Mouse (Mus musculus): Measurements from ENCODE around the gene Hist1h2bp.
"Not testable (repeated sequence)": the region's sequence is repeated elsewhere in the genome, so short reads cannot be mapped to it uniquely, and the experiment has no call there.

Hist1h2bp gene

DNA sequence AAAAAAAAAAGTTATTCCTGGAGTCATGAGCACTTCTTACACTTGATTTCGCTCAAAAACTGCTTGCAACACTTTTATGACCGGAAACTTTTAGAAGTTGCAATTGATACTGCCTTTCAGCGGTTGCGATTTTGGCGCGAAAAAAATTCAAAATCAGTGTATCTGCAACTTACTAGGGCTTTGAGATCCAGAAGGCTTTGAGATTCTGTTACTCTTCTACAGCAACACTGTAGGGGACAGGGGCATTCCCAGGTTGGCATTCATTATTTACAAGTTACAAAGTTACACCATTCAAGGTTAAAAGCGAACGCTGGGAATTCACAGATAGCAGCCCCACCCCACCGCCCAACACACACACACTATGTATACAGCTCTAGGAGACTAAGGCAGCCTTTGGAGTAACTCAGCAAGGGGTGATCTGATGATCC, 3.5 kb upstream of the Hist1h2bp start:
- peak in 1 of 2 experiments; percentile 13 for DNase-seq

DNA sequence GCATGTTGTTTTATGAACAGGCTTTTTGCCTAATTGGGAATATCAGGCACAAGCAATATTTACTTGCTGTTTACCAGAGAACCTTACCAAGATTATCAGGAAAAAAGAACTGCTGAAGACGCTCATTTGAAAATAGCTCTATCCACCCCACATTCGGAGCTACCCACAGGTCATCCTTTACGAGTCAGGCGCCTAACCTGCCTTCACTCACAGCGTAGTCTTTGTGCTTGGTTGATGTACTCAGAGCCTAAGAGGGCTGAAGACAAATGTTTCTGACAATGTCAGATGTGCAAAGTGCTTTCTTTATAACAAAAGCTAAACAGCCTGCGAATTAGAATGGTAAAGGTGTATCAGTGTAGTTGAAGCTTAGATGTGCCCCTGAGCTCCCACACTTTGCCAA, 3.0 kb upstream of the Hist1h2bp start:
- DNase-seq = no peak

DNA sequence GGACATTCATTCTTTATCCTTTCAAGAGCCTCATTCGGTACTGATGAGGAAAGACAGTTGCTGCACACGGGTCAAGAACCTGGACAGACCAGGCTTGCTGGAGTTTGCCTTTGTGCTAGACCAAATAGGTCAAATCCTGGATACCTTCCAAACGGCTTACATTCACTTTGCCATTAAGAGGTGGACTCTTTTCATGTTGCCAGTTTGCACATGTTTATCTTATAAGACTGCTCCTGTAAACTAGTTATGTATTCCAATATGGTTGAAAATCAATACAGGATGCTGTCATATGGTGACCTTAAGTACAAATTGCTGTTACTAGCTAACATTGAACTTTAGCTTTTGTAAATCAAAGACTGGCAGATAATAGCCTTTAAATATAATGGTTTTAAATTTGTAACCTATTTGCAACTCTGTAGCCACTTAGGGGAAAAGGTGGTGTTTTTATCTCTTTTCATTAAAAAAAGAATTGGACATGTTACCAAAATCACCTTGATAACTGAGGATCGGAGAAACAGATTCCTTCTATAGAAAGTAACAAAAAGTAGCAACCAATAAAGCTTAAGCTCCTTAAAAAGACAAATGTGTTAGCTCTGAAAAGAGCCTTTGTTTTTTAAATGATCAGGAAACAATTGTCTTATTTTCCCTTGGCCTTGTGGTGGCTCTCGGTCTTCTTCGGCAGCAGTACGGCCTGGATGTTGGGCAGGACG, 917 bp upstream of the Hist1h2bp start:
- DNase-seq = no peak

DNA sequence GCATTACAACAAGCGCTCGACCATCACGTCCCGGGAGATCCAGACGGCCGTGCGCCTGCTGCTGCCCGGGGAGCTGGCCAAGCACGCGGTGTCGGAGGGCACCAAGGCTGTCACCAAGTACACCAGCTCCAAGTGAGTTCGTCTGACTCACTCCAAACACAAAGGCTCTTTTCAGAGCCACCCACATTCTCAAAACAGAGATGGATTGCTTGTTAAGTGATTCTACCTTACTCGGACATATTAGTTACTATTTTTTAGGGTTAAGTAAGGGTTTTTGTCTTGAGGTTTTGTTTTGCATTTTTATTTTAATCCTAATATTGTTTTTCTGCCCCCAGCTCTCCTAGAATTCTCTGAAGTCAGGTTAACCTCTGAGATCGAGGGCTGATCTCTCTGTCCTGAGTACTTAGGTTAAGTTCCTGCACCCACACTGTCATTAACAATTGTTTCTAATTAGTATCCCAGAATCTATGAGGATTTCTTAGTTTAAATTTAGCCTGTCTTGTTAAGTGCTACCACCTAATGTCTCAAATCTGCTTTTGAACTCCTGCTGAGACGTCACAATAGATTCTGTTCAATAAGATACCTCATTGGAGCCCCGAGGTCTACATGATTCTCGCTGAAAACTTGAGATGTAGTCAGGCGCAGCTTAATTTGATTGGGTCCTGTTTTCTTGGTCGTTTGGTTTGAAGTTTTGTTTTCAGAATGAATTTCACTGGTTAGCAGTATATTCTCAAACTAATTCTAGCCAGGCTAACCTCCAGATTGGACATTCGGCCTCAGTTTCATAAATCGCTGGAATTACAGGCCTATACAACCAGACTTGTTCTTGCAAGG, 716 bp downstream of the Hist1h2bp start:
- no peak for DNase-seq

DNA sequence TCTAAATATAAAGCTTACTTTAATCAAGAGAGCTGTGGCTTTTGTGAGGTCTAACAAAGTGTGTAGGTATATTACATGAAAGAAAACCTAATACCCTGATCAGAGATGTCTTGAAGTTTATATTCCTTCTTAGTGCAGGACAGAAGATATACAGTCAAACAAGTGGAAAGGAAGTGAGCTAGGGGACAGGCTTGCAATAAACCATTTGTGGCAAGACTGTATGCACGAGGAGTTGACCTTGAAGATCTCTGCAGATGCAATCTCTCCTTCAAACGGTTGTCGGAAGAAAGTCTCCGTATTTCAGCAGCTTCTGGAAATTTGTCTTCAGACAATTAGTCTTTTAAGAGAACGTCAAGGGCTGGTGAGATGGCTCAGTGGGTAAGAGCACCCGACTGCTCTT, 2.7 kb downstream of the Hist1h2bp start:
- no peak for DNase-seq

DNA sequence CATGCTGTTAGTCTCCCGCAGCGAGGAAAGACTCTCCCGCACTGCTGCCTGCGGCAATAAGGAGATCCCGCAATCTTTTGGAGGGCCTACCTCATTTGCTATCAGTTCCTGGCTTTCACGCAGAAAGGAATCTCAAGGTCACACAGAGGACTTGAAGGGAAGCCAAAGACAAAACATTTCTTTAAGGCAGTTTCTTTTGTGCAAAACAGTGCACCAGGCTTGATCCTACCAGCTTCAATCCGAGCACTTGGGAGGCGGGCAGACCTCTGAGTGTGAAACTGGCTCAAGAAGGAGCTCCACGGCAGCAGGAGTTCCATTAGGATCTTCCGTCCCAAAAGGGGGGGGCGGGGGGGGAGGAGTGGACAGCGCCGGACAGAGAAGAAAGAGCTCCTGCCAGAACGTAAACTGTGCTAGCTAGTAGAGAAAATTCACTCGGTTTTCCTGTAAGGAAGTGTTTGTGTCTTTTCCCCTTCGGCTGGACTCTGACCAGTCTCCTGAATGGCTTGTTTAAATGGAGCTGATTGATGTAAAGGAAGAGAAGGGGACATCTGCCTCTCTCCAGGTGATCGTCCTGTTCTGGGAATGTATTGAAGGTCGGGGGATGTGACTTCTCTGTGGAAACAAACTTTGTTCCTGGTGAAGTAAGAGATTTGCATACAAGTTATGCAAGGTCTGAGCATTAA, 3.5 kb downstream of the Hist1h2bp start:
- DNase-seq = no peak

DNA sequence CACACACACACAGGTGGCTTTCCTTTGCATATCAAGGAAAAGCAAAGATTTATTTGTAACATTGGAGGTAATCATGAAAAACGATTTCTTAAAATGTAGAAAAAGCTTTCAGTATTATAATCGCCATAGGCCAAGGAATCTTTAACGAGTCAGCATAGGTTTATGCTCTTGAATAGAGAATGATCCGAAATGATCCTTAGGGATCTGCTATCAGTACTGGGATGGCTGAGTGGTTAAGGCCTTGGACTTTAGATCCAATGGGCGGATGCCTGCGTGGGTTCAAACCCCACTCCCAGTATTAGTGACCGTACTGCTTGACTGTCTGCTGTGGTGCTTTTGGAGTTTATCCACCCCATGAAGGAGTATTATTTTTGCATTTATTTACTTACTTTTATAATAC, 8.3 kb downstream of the Hist1h2bp start:
- DNase-seq = no peak

DNA sequence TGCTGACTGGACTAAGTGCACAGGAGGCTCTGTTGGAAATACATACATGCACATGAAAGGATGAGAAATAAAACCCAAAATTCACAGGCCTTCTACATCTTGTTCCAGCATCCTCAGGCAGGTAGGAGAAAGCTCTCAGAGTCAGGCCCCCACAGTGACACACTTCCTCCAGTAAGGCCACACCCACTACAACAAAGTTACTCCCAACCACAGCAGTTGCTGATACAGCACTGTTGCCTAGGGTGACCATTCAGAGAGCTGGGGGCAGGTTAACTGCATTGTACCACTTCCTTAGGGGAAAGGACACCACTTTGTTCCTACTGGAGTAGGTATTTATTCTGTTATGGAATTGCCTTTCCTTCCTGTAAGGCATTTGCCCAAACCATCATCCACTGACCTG, 9.9 kb downstream of the Hist1h2bp start:
- not testable (repeated sequence) for DNase-seq

DNA sequence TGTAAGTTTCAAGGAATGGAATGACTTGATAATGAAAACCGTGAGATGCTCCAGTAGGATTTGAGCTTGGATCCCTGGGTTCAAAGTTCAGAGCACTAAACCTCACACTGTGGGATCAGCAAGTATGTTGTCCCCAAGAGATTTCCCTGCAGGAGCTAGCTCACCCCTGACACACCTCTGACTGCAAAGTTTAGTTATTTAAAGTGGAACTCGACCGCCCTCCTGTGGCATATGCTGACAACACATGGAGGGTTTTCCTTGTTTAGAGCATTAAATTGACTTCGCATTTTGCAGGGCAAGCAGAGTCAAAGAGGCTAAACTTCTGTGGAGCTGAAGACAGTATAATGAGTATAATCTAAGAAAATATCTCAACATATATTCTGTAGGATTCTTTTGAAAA, 15.8 kb downstream of the Hist1h2bp start:
- not testable (repeated sequence) for DNase-seq

DNA sequence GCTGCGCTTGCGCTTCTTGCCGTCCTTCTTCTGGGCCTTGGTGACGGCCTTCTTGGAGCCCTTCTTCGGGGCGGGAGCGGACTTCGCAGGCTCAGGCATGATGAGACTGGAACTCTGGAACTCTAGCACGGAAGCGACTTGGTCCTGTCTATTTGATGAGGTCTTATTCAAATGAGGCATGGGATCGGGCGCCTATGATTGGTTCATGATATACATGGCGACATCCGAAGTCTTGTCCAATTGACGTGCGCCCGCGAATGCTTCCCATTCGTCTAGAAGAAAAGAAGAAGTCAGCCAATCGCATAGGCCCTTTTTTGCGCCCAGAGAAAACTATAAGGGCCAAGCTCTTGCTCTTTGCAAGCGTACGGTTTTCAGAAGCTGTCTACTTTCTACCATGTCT, 22.8 kb downstream of the Hist1h2bp start, which contains the start of the genes Hist1h2bq and Hist1h2ao:
TSS of gene Hist1h2bq (minus strand) at position 125 of the 400 bp plus-strand sequence.
TSS of gene Hist1h2ao (plus strand) at position 393 of the 400 bp plus-strand sequence.
- DNase-seq = not testable (repeated sequence)

DNA sequence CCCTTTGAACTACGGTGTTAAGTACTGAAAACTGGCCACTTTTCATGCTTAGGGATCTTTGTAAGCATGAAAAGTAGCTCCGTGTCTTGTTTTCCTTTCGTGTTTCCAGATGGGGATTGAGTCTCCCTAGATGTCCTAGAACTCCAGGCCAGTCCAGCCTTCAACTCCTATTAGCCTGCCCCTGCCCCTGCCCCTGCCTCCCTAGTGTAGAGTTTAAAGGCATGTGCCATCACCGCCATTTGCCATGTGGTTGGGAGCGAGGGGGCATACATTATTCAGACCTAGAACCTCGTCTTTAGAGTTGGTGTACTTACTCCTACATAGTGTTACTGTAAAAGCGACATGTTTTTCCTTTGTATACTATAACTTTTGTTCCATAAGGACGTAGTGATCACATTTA, 23.8 kb downstream of the Hist1h2bp start:
- DNase-seq = not testable (repeated sequence)

DNA sequence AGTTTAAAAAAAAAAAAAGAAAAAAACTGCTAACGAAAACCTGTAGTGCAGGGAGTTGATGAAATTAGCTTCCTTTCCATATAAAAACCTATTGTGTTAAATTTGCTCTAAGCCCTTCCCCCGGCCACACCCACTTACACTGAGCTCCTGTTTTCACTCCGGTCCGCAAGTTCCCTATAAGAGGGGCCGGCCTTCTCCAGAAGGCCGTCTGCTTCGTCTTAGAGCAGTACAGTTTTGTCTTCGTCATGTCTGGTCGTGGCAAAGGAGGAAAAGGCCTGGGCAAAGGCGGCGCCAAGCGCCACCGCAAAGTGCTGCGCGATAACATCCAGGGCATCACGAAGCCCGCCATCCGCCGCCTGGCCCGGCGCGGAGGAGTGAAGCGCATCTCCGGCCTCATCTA, 24.3 kb downstream of the Hist1h2bp start, which contains the start of gene Hist1h4m:
TSS of gene Hist1h4m (plus strand) at position 208 of the 400 bp plus-strand sequence.
- DNase-seq = peak; percentile 44 to 46

DNA sequence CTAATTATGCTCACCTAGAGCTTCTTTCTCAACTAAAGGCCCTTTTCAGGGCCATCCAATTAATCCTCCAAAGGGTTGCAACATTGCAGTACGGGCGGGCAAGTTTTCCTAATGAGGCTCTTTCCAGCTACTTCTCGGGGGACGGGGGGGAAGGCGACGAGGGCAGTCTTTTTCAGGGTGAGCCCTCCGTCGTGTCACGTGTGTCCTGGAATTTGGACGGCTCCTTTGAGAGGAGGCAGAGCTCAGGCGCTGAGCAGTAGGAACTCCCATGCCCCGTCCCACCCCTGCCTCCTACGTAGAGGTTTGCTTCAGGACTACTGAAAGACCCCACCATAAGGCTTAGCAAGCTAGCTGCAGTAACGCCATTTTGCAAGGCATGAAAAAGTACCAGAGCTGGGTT, 24.8 kb downstream of the Hist1h2bp start:
- DNase-seq = not testable (repeated sequence)

DNA sequence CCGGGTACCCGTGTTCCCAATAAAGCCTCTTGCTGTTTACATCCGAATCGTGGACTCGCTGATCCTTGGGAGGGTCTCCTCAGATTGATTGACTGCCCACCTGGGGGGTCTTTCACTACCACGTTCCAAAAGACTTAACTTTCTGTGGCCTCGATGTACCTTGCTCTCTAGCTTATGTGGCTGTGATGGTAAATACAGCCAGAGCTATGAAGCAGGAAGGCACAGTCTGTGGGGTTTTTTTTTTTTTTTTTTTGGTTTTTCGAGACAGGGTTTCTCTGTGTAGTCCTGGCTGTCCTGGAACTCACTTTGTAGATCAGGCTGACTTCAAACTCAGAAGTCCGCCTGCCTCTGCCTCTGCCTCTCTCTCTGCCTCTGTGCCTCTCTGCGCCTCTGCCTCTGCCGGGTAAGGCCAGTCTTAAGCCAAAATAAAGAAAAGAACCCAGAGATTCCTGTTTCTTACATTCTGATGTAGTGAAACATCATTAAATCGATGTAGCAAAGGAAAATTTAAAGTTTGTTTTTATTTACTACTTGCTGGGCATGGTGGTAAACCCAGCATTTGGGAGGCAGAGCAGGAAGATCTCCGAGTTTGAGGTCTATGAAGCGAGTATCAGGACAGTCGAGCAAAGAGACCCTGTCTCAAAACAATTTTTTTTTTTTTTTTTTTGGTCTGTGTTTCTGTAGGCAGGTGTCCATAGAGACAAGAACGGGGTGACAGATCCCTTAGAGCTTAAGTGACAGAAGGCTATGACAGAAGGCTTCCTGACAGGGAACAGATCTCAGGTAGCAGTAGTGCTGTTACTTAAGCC, 33.0 kb downstream of the Hist1h2bp start:
- DNase-seq = not testable (repeated sequence)

DNA sequence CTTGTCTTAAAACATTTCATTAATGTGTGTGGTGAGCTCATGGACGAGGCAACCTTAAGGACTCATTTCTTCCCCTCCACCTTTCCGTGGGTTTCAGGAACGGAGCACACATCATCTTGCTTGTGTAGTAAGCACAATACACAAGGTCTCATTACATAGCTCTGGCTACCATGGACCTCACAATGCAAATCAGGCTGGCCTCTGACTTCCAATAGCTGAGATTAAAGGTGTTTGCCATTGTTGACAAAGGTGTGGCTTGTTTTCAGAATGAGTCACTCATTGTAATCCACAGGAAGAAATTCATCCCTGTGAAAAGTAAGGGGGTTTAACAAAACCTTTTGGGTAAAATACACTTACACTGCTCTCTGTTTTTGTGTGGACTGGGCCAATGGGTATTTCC, 41.2 kb downstream of the Hist1h2bp start:
- DNase-seq = no peak

DNA sequence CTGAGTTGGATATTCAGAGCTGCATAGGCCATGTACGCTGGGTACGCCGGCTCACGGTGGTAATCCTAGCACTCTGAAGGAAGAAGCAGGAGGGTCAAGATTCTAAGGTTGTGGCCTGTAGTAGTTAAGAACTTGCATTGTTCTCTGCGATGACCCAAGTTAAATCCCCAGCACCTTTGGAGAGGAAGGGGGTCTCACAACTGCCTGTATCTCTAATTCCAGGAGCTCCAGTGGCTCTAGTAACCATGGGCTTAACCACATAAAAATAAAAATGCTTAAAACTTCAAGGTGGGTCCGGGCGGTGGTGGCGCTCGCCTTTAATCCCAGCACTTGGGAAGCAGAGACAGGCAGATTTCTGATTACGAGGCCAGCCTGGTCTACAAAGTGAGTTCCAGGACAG, 43.1 kb downstream of the Hist1h2bp start:
- DNase-seq = no peak

DNA sequence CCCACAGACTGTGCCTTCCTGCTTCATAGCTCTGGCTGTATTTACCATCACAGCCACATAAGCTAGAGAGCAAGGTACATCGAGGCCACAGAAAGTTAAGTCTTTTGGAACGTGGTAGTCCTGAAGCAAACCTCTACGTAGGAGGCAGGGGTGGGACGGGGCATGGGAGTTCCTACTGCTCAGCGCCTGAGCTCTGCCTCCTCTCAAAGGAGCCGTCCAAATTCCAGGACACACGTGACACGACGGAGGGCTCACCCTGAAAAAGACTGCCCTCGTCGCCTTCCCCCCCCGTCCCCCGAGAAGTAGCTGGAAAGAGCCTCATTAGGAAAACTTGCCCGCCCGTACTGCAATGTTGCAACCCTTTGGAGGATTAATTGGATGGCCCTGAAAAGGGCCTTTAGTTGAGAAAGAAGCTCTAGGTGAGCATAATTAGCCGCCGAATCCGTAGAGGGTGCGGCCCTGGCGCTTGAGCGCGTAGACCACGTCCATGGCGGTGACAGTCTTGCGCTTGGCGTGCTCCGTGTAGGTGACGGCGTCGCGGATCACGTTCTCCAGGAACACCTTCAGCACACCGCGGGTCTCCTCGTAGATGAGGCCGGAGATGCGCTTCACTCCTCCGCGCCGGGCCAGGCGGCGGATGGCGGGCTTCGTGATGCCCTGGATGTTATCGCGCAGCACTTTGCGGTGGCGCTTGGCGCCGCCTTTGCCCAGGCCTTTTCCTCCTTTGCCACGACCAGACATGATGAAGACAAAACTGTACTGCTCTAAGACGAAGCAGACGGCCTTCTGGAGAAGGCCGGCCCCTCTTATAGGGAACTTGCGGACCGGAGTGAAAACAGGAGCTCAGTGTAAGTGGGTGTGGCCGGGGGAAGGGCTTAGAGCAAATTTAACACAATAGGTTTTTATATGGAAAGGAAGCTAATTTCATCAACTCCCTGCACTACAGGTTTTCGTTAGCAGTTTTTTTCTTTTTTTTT, 44.4 kb downstream of the Hist1h2bp start, which contains the start of gene Hist1h4n:
TSS of gene Hist1h4n (minus strand) at position 779 of the 977 bp plus-strand sequence.
- peak in 1 of 2 experiments; percentile 21 for DNase-seq

DNA sequence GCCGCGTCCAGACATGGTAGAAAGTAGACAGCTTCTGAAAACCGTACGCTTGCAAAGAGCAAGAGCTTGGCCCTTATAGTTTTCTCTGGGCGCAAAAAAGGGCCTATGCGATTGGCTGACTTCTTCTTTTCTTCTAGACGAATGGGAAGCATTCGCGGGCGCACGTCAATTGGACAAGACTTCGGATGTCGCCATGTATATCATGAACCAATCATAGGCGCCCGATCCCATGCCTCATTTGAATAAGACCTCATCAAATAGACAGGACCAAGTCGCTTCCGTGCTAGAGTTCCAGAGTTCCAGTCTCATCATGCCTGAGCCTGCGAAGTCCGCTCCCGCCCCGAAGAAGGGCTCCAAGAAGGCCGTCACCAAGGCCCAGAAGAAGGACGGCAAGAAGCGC, 46.2 kb downstream of the Hist1h2bp start, which contains the start of the genes Hist1h2ap and Hist1h2br:
TSS of gene Hist1h2ap (minus strand) at position 47 of the 400 bp plus-strand sequence.
TSS of gene Hist1h2br (plus strand) at position 283 of the 400 bp plus-strand sequence.
- DNase-seq = not testable (repeated sequence)

Measured in kidney, postnatal 25 days (tissue).